Mouse (Mus musculus) testis, adult 2 months (tissue): ENCODE results near the gene Gm11541.

Source experiments
- CTCF ChIP-seq: fragments of 200-500 bp; IDR thresholded peaks from 2 replicates; pipeline ENCODE4 v1.5.1; 2012; ENCODE audit warnings: low read depth, mild to moderate bottlenecking, inconsistent platforms, low read length, moderate library complexity; ENCODE audit not compliant: control insufficient read depth, insufficient read depth, insufficient replicate concordance
- POLR2A ChIP-seq: fragments of 200-500 bp; IDR thresholded peaks from 2 replicates; pipeline ENCODE4 v1.6.1; 2012; ENCODE audit warnings: low read depth, mild to moderate bottlenecking, inconsistent platforms, low read length, moderate library complexity; ENCODE audit not compliant: control insufficient read depth

GRCm38 (mm10) chr11:94674984-94675383 lies 29.3 kb downstream of the Gm11541 start:
- TF ChIP-seq POLR2A (no peak), CTCF (no peak)
